Mouse (Mus musculus): Measurements from ENCODE around the gene Polm. TPM values are rescaled to one million over a fixed set of nuclear protein-coding genes. Genes with fewer than 3 reads are reported as not detected.

Polm gene
- polyA plus RNA-seq, 1 experiment from 2014 or later = 10.0 TPM

DNA sequence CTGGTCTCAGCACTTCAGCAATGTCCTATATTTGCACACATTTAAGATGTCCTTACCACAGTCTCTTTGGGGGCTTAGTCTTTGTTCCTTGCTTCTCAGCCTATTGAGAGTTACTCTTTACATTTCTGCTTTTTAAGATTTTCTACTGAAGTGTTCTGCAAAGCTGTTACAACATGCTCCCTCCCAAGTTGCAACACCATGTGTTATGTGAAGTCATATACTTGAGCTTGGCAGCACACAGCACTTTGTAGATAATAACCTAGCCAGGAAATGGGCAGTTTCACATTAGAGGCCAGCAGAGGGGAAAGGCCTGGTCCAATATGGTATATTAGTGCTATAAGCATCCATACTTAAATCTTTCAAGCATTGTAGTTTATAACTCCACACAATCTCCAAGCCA is 52.1 kb downstream of the Polm start:
- no peaks in the 10 kb centered on the region for H3K9me3 ChIP-seq
- DNase-seq (ENCODE audit: low spot score) = no peak
- H3K4me3 ChIP-seq = no peak overlapping the region
- H3K27me3 ChIP-seq (replicated peaks; ENCODE audit: low read depth, poor library complexity, severe bottlenecking) = no peaks in the 10 kb centered on the region
- H3K27ac ChIP-seq (replicated peaks) = no peak overlapping the region
- peaks cover 25% of the 10 kb centered on the region for H3K4me1 ChIP-seq
- peaks cover 23% of the 10 kb centered on the region; the same call in 1 of the 2 replicates for H3K36me3 ChIP-seq (replicated peaks)

DNA sequence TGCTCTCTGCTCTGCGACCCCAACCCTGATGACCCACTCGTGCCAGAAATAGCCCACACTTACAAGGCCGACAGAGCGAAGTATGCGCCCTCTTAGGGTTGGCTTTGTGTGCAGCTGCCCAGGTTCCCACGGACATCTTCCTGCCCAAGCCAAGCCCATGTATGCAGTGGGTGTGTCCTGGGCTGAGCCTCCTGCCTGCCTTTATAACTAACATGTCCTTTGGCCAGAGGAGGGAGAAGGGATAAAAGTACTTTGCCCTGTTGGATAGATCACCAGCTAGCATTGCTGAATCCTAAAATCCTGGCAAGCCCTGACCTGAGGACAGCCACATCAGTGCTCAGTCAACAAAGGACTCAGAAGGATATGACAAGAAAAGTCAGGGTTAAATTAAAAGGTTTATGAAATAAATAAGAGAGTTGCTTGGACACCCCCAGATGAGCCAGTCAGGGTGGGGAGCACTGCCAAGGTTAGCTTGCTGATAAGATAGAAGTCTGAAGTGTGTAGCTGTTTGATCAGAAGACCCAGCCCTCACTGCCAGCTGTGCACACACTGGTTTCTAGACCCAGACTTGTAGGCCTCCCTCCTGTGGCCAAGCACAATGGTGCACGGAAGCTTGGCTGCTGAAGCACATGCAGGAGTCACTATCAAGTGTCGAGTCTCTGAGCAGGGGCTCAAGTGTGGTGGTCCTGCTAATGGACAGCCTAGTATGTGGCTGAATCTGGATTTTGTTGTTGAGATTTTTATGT is 55.4 kb downstream of the Polm start:
- WGBS = 80% methylated on average over 8 of the region's 8 CpGs
- no peaks in the 10 kb centered on the region for H3K27me3 ChIP-seq (replicated peaks; ENCODE audit: low read depth, poor library complexity, severe bottlenecking)
- H3K36me3 ChIP-seq (replicated peaks) = peaks cover 14% of the 10 kb centered on the region; the same call in 1 of the 2 replicates
- no peak overlapping the region for H3K4me3 ChIP-seq
- peaks cover 6% of the 10 kb centered on the region for H3K4me1 ChIP-seq
- H3K9me3 ChIP-seq = no peaks in the 10 kb centered on the region
- no peak for DNase-seq (ENCODE audit: low spot score)
- no peak overlapping the region for H3K27ac ChIP-seq (replicated peaks)

DNA sequence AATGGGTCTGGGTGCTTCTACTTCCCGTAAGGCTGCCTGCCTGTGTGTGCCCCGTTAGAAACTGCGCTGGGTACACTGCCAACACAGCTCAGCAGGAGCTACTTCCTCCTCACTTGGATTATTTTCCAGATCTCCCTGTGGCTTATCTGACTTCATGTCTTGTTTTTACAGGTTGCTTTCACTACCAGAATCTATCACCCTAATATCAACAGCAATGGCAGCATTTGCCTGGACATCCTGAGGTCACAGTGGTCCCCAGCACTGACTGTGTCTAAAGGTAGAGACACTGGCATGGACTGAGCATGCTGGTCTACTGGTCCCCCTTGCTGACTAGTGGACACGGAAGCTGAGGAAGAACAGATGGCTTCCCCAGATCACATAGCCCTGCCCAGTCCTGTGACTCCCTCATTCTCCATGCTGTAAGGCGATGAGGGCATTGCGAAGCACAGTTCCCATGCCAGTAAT is 57.7 kb downstream of the Polm start:
- no peak for DNase-seq (ENCODE audit: low spot score)
- no peak overlapping the region for H3K4me3 ChIP-seq
- H3K27me3 ChIP-seq (replicated peaks; ENCODE audit: low read depth, poor library complexity, severe bottlenecking) = no peaks in the 10 kb centered on the region
- WGBS = 93% methylated on average over 6 of the region's 6 CpGs
- H3K27ac ChIP-seq (replicated peaks) = no peak overlapping the region
- H3K9me3 ChIP-seq = no peaks in the 10 kb centered on the region
- peaks cover 14% of the 10 kb centered on the region; the same call in 1 of the 2 replicates for H3K36me3 ChIP-seq (replicated peaks)
- no peaks in the 10 kb centered on the region for H3K4me1 ChIP-seq

DNA sequence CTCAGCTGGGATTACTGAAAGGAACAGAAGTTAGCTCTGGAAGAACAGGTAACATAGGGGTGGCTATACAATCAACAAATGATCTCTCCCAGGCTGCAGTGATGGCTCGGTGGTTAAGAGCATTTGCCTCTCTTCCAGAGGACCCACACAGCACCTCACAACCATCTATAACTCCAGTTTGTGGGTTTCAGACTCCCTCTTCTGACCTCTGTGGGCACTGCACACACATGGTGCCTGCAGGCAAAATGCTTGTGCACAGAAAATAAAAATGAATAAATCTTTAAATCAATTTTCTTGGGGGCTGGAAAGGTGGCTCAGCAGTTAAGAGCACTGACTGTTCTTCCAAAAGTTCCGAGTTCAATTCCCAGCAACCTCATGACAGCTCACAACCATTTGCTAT is 59.3 kb downstream of the Polm start:
- Histone ChIP-seq H3K4me1 (no peaks in the 10 kb centered on the region), H3K27me3 (replicated peaks; ENCODE audit: low read depth, poor library complexity, severe bottlenecking) (no peaks in the 10 kb centered on the region), H3K4me3 (no peak overlapping the region), H3K9me3 (no peaks in the 10 kb centered on the region), H3K27ac (replicated peaks) (no peak overlapping the region), H3K36me3 (replicated peaks) (peaks cover 14% of the 10 kb centered on the region; the same call in 1 of the 2 replicates)
- DNase-seq (ENCODE audit: low spot score) = no peak
- 70% methylated on average over 2 of the region's 2 CpGs for WGBS

Other genes with a start within 250 kb of the Polm start
- 154 and 156 TPM in 2 replicates for gene Mrps24, start 122.3 kb downstream of the Polm start, polyA plus RNA-seq (2016; fragmentation: Nextera tagmentation; extraction: Ambion mirVana)
- gene Urgcp, start 75.6 kb downstream of the Polm start, polyA plus RNA-seq (2016; fragmentation: Nextera tagmentation; extraction: Ambion mirVana) = 18.0 and 19.1 TPM in 2 replicates
- gene Dbnl, start 49.5 kb downstream of the Polm start, polyA plus RNA-seq (2016; fragmentation: Nextera tagmentation; extraction: Ambion mirVana) = 137 and 138 TPM in 2 replicates
- gene Pgam2, start 34.3 kb downstream of the Polm start, polyA plus RNA-seq (2016; fragmentation: Nextera tagmentation; extraction: Ambion mirVana) = 5.1 and 5.3 TPM in 2 replicates
- 9.0 TPM in 2 replicates for gene Aebp1, start 23.9 kb upstream of the Polm start, polyA plus RNA-seq (2016; fragmentation: Nextera tagmentation; extraction: Ambion mirVana)
- gene Pold2, start 40.3 kb upstream of the Polm start, polyA plus RNA-seq (2016; fragmentation: Nextera tagmentation; extraction: Ambion mirVana) = 155 and 161 TPM in 2 replicates
- 5.4 and 23.9 TPM in 2 replicates for gene Myl7, start 60.8 kb upstream of the Polm start, polyA plus RNA-seq (2016; fragmentation: Nextera tagmentation; extraction: Ambion mirVana)
- 1.9 and 2.8 TPM in 2 replicates for gene Gck, start 112.1 kb upstream of the Polm start, polyA plus RNA-seq (2016; fragmentation: Nextera tagmentation; extraction: Ambion mirVana)
- 56.0 and 56.8 TPM in 2 replicates for gene Ykt6, start 117.7 kb upstream of the Polm start, polyA plus RNA-seq (2016; fragmentation: Nextera tagmentation; extraction: Ambion mirVana)
- gene Camk2b, start 228.3 kb upstream of the Polm start, polyA plus RNA-seq (2016; fragmentation: Nextera tagmentation; extraction: Ambion mirVana) = 0.75 and 1.6 TPM in 2 replicates